Comparison of ENCODE assay signal across 20 mouse cellular contexts in genomic region chr19:14451329-14451728, GRCm38 (mm10).
DNase-seq lines count a peak whose midpoint lies in the region; ATAC-seq and TF ChIP-seq lines count a peak whose summit lies in the region.
"Had no signal": no experiment of that assay in that cellular context is flagged by ENCODE, and none has a peak within 500 bp of the region (broad histone marks: within the 10 kb centered on the region; RNA-seq: fewer than 3 reads in every experiment).

No protein-coding gene starts in this region.

- no peak overlapping the region for H3K4me2 ChIP-seq in forebrain, embryonic 13.5 days
- no peak overlapping the region for H3K4me2 ChIP-seq in forebrain, embryonic 12.5 days
- H3K4me2 ChIP-seq in embryonic facial prominence, embryonic 14.5 days (ENCODE audit: low read depth, low read length), result no peak overlapping the region
- H3K4me2 ChIP-seq: embryonic facial prominence, embryonic 12.5 days; embryonic facial prominence, embryonic 15.5 days had no signal

- no peaks in the 10 kb centered on the region for H3K9me3 ChIP-seq in forebrain, embryonic 13.5 days (replicated peaks)
- H3K9me3 ChIP-seq in forebrain, embryonic 12.5 days, result no peaks in the 10 kb centered on the region
- no peaks in the 10 kb centered on the region for H3K9me3 ChIP-seq in embryonic facial prominence, embryonic 14.5 days (ENCODE audit: control insufficient read depth, low read length)
- H3K9me3 ChIP-seq: embryonic facial prominence, embryonic 12.5 days; embryonic facial prominence, embryonic 15.5 days; forebrain, embryonic 10.5 days had no signal

- no peak overlapping the region for H3K9ac ChIP-seq in forebrain, embryonic 13.5 days
- no peak overlapping the region for H3K9ac ChIP-seq in forebrain, embryonic 12.5 days
- H3K9ac ChIP-seq in heart, adult 2 months (ENCODE audit: low read depth, low read length), result no peak overlapping the region
- H3K9ac ChIP-seq in embryonic facial prominence, embryonic 14.5 days (ENCODE audit: low read depth, low read length), result no peak overlapping the region
- H3K9ac ChIP-seq: embryonic facial prominence, embryonic 12.5 days; embryonic facial prominence, embryonic 15.5 days had no signal

- peak; percentile 25 for DNase-seq in heart, adult 11 months
- no peak for DNase-seq in heart, adult 2 months
- DNase-seq in brain, embryonic 14.5 days (ENCODE audit: low read depth), result peak; percentile 68
- peak; percentile 44 for DNase-seq in embryonic facial prominence, embryonic 14.5 days (ENCODE audit: low spot score)
- no peak for DNase-seq in lung, postnatal 4 days
- DNase-seq: adrenal gland, adult 2 months; adrenal gland, postnatal 10 days; adrenal gland, postnatal 25 days; cerebellum, adult 11-12 months; cerebellum, adult 2 months; cerebellum, adult 9-10 months; cerebellum, postnatal 10 days; cerebellum, postnatal 25 days had no signal

- H3K36me3 ChIP-seq in forebrain, embryonic 13.5 days (ENCODE audit: poor library complexity, severe bottlenecking), result peaks cover 49% of the 10 kb centered on the region
- H3K36me3 ChIP-seq in forebrain, embryonic 12.5 days (replicated peaks), result peaks cover 47% of the 10 kb centered on the region
- peaks cover 4% of the 10 kb centered on the region for H3K36me3 ChIP-seq in heart, adult 2 months (ENCODE audit: control insufficient read depth, insufficient read depth, low read length)
- H3K36me3 ChIP-seq in embryonic facial prominence, embryonic 14.5 days (ENCODE audit: control insufficient read depth, insufficient read depth, low read length), result peaks cover 73% of the 10 kb centered on the region

- intact Hi-C loops in heart, adult 2 months (cut with DNase I), result no loop called here

- WGBS in forebrain, embryonic 13.5 days, result 54% methylated on average over 6 of the region's 6 CpGs
- WGBS in forebrain, embryonic 12.5 days, result 62% methylated on average over 6 of the region's 6 CpGs
- 95% methylated on average over 6 of the region's 6 CpGs for WGBS in heart, adult 2 months
- WGBS in embryonic facial prominence, embryonic 14.5 days, result 77% methylated on average over 6 of the region's 6 CpGs

- 0 out of 2 replicates have a peak, but pooled peaks have one; percentile 17 for ATAC-seq in forebrain, embryonic 13.5 days
- no peak for ATAC-seq in forebrain, embryonic 12.5 days (ENCODE audit: low FRiP score)
- ATAC-seq in embryonic facial prominence, embryonic 14.5 days (ENCODE audit: low read depth), result peak; percentile 63; the same call in 1 of the 2 replicates
- ATAC-seq: forebrain, embryonic 16.5 days had no signal

- peaks cover 18% of the 10 kb centered on the region for H3K4me1 ChIP-seq in forebrain, embryonic 13.5 days
- peaks cover 19% of the 10 kb centered on the region for H3K4me1 ChIP-seq in forebrain, embryonic 12.5 days
- no peaks in the 10 kb centered on the region for H3K4me1 ChIP-seq in heart, adult 2 months (ENCODE audit: control insufficient read depth, insufficient read depth, low read length)
- H3K4me1 ChIP-seq in embryonic facial prominence, embryonic 14.5 days (ENCODE audit: control insufficient read depth, insufficient read depth, low read length), result no peaks in the 10 kb centered on the region
- H3K4me1 ChIP-seq: embryonic facial prominence, embryonic 12.5 days; embryonic facial prominence, embryonic 15.5 days had no signal

- TF ChIP-seq EP300 in heart, adult 2 months (IDR thresholded peaks at IDR 0.05; ENCODE audit: insufficient read depth, low read depth, low read length), result no peak

- no peak for TF ChIP-seq POLR2A in heart, adult 2 months (IDR thresholded peaks at IDR 0.05; ENCODE audit: insufficient read depth, low read depth, low read length)
- TF ChIP-seq POLR2A in brain, embryonic 14.5 days (IDR thresholded peaks at IDR 0.05; ENCODE audit: borderline replicate concordance, extremely low read depth, insufficient read depth, insufficient read length, poor library complexity, severe bottlenecking), result no peak

- H3K79me2 ChIP-seq in heart, adult 2 months (replicated peaks; ENCODE audit: control insufficient read depth, insufficient read depth, low read length), result no peaks in the 10 kb centered on the region

- no peak for TF ChIP-seq CTCF in heart, adult 2 months (IDR thresholded peaks at IDR 0.05)
- no peak for TF ChIP-seq CTCF in brain, embryonic 14.5 days (IDR thresholded peaks at IDR 0.05; ENCODE audit: borderline replicate concordance, extremely low read depth, insufficient read depth, insufficient read length)

- no peak overlapping the region for H3K27ac ChIP-seq in forebrain, embryonic 13.5 days
- H3K27ac ChIP-seq in forebrain, embryonic 12.5 days, result no peak overlapping the region
- H3K27ac ChIP-seq in heart, adult 2 months, result no peak overlapping the region
- H3K27ac ChIP-seq in embryonic facial prominence, embryonic 14.5 days (replicated peaks; ENCODE audit: low read depth, low read length), result no peak overlapping the region
- H3K27ac ChIP-seq: embryonic facial prominence, embryonic 12.5 days; embryonic facial prominence, embryonic 15.5 days; forebrain, embryonic 10.5 days had no signal

- H3K27me3 ChIP-seq in forebrain, embryonic 13.5 days, result no peaks in the 10 kb centered on the region
- no peaks in the 10 kb centered on the region for H3K27me3 ChIP-seq in forebrain, embryonic 12.5 days
- no peaks in the 10 kb centered on the region for H3K27me3 ChIP-seq in heart, adult 2 months (ENCODE audit: control insufficient read depth, insufficient read depth, low read length)
- no peaks in the 10 kb centered on the region for H3K27me3 ChIP-seq in embryonic facial prominence, embryonic 14.5 days (replicated peaks; ENCODE audit: control insufficient read depth, insufficient read depth, low read length)
- H3K27me3 ChIP-seq: embryonic facial prominence, embryonic 12.5 days; embryonic facial prominence, embryonic 15.5 days had no signal

- H3K4me3 ChIP-seq in forebrain, embryonic 13.5 days, result no peak overlapping the region
- H3K4me3 ChIP-seq in forebrain, embryonic 12.5 days (replicated peaks), result no peak overlapping the region
- no peak overlapping the region for H3K4me3 ChIP-seq in heart, adult 2 months
- H3K4me3 ChIP-seq in embryonic facial prominence, embryonic 14.5 days (ENCODE audit: low read depth, low read length), result no peak overlapping the region
- H3K4me3 ChIP-seq: embryonic facial prominence, embryonic 12.5 days; embryonic facial prominence, embryonic 15.5 days; erythroblast, embryonic 14.5 days; forebrain, embryonic 10.5 days had no signal

Comparison
In these comparisons a context has a peak if more than half of its experiments do, and no peak if none do; other contexts are left out.
1. DNase-seq: peak in heart, adult 11 months (single experiment), brain, embryonic 14.5 days (single experiment) and embryonic facial prominence, embryonic 14.5 days (single experiment); none in heart, adult 2 months (0 of 2) and lung, postnatal 4 days (0 of 2).